Mouse (Mus musculus) MEL (cell line): ENCODE results near the gene Cep112. TPM values are rescaled to one million over a fixed set of nuclear protein-coding genes. Genes with fewer than 3 reads are reported as not detected.

Source experiments
- DNase-seq: peaks from one replicate; pipeline ENCODE4 v3.0.0; 2011; ENCODE audit warnings: low read depth, low spot score
- H3K27ac ChIP-seq: 2 replicates; pipeline ENCODE4 v1.5.1; 2012; ENCODE audit warnings: low read depth, mild to moderate bottlenecking, control low read depth, low read length, moderate library complexity; ENCODE audit not compliant: control insufficient read depth
- H3K27me3 ChIP-seq, 2 experiments: fragments of 150-350 bp in 1 of 2; sonication (generic) in 1 of 2; 2 replicates each; pipeline ENCODE4 v1.6.1; 2012; ENCODE audit warnings: low read length in 2 of 2, mild to moderate bottlenecking in 2 of 2, improper control_type of control experiment in 1 of 2, moderate library complexity in 1 of 2; ENCODE audit not compliant: insufficient read depth in 2 of 2, control insufficient read depth in 1 of 2
- H3K36me3 ChIP-seq, 2 experiments: 2 replicates each; pipeline ENCODE4 v1.6.1; 2012 to 2014; ENCODE audit warnings: low read length in 2 of 2, improper control_type of control experiment in 1 of 2, inconsistent platforms in 1 of 2, mild to moderate bottlenecking in 1 of 2; ENCODE audit not compliant: insufficient read depth in 2 of 2, control insufficient read depth in 1 of 2
- H3K4me1 ChIP-seq, 2 experiments: fragments of 150-350 bp in 1 of 2; sonication (generic) in 1 of 2; 2 replicates each; pipeline ENCODE4 v1.6.1; 2012; ENCODE audit warnings: low read length in 2 of 2, improper control_type of control experiment in 1 of 2, mild to moderate bottlenecking in 1 of 2; ENCODE audit not compliant: insufficient read depth in 2 of 2, control insufficient read depth in 1 of 2
- H3K4me3 ChIP-seq, 2 experiments: fragments of 150-350 bp in 1 of 2; sonication (generic) in 1 of 2; 2 replicates each; pipeline ENCODE4 v1.5.1; 2012; ENCODE audit warnings: low read depth in 2 of 2, low read length in 2 of 2, mild to moderate bottlenecking in 2 of 2, moderate library complexity in 2 of 2, control low read depth in 1 of 2, improper control_type of control experiment in 1 of 2; ENCODE audit not compliant: control insufficient read depth in 1 of 2, insufficient read depth in 1 of 2
- H3K79me2 ChIP-seq: 2 replicates; pipeline ENCODE4 v1.6.1; 2012; ENCODE audit warnings: mild to moderate bottlenecking, low read length, moderate library complexity; ENCODE audit not compliant: control insufficient read depth, poor library complexity, insufficient read depth
- H3K9ac ChIP-seq: 2 replicates; pipeline ENCODE4 v1.6.1; 2012; ENCODE audit warnings: low read depth, mild to moderate bottlenecking, control low read depth, low read length, moderate library complexity; ENCODE audit not compliant: control insufficient read depth, poor library complexity, severe bottlenecking
- H3K9me3 ChIP-seq: fragments of 150-350 bp; sonication (generic); replicated peaks from 2 replicates; pipeline ENCODE4 v1.6.1; 2012; ENCODE audit warnings: mild to moderate bottlenecking, low read length, improper control_type of control experiment, moderate library complexity; ENCODE audit not compliant: insufficient read depth
- CHD1 ChIP-seq: IDR thresholded peaks from 2 replicates; pipeline ENCODE4 v1.6.1; 2012; ENCODE audit warnings: low read depth, mild to moderate bottlenecking, inconsistent platforms, low read length, improper control_type of control experiment
- CHD2 ChIP-seq: IDR thresholded peaks from 2 replicates; pipeline ENCODE4 v1.6.1; 2011; ENCODE audit warnings: low read length, improper control_type of control experiment
- CTCF ChIP-seq, 3 experiments: IDR thresholded peaks in 2 of 3; conservative IDR thresholded peaks in 1 of 3; 2 replicates each; pipeline ENCODE4 v1.5.1; 2011 to 2012; ENCODE audit warnings: low read length in 3 of 3, low read depth in 2 of 3, mild to moderate bottlenecking in 2 of 3, improper control_type of control experiment in 1 of 3, inconsistent platforms in 1 of 3, mixed read lengths in 1 of 3, moderate library complexity in 1 of 3; ENCODE audit not compliant: control insufficient read depth in 1 of 3, insufficient read depth in 1 of 3, poor library complexity in 1 of 3, severe bottlenecking in 1 of 3
- E2F4 ChIP-seq: IDR thresholded peaks from 2 replicates; pipeline ENCODE4 v1.6.1; 2011; ENCODE audit warnings: low read depth, low read length, improper control_type of control experiment, borderline replicate concordance
- ELF1 ChIP-seq: IDR thresholded peaks from 2 replicates; pipeline ENCODE4 v1.6.1; 2014; ENCODE audit warnings: low read depth, mild to moderate bottlenecking, inconsistent platforms, low read length, improper control_type of control experiment, moderate library complexity
- ETS1 ChIP-seq: IDR thresholded peaks from 2 replicates; pipeline ENCODE4 v1.6.1; 2012; ENCODE audit warnings: low read depth, mild to moderate bottlenecking, inconsistent platforms, low read length, improper control_type of control experiment, moderate library complexity
- GABPA ChIP-seq: IDR thresholded peaks from 2 replicates; pipeline ENCODE4 v1.6.1; 2012; ENCODE audit warnings: low read depth, mild to moderate bottlenecking, inconsistent platforms, low read length, improper control_type of control experiment, moderate library complexity
- GATA1 ChIP-seq: IDR thresholded peaks from 2 replicates; pipeline ENCODE4 v1.6.1; 2011; ENCODE audit warnings: low read depth, low read length, improper control_type of control experiment
- HCFC1 ChIP-seq: IDR thresholded peaks from 2 replicates; pipeline ENCODE4 v1.6.1; 2012; ENCODE audit warnings: low read depth, mild to moderate bottlenecking, inconsistent platforms, low read length, improper control_type of control experiment, moderate library complexity
- JUND ChIP-seq: IDR thresholded peaks from 2 replicates; pipeline ENCODE4 v1.6.1; 2011; ENCODE audit warnings: low read depth, mild to moderate bottlenecking, improper control_type of control experiment, low read length
- KAT2A ChIP-seq: conservative IDR thresholded peaks from 2 replicates; pipeline ENCODE4 v1.6.1; 2012; ENCODE audit warnings: low read depth, low read length, improper control_type of control experiment, inconsistent platforms
- MAZ ChIP-seq: IDR thresholded peaks from 2 replicates; pipeline ENCODE4 v1.6.1; 2012; ENCODE audit warnings: low read depth, mild to moderate bottlenecking, inconsistent platforms, low read length, improper control_type of control experiment
- MYB ChIP-seq: IDR thresholded peaks from 2 replicates; pipeline ENCODE4 v1.6.1; 2011; ENCODE audit warnings: mild to moderate bottlenecking, low read depth, low read length, improper control_type of control experiment
- MYC ChIP-seq: IDR thresholded peaks from 2 replicates; pipeline ENCODE4 v1.6.1; 2011; ENCODE audit warnings: low read depth, mild to moderate bottlenecking, low read length, improper control_type of control experiment, moderate library complexity
- POLR2A ChIP-seq, 2 experiments: IDR thresholded peaks; 2 replicates each; pipeline ENCODE4 v1.6.1; 2011 to 2012; ENCODE audit warnings: low read length in 2 of 2, mild to moderate bottlenecking in 2 of 2, control low read depth in 1 of 2, improper control_type of control experiment in 1 of 2, low read depth in 1 of 2, moderate library complexity in 1 of 2; ENCODE audit not compliant: control insufficient read depth in 1 of 2, insufficient read depth in 1 of 2, poor library complexity in 1 of 2
- POLR2AphosphoS2 ChIP-seq: IDR thresholded peaks from 2 replicates; pipeline ENCODE4 v1.6.1; 2011; ENCODE audit warnings: low read length, improper control_type of control experiment
- POLR2AphosphoS5 ChIP-seq: IDR thresholded peaks from 2 replicates; pipeline ENCODE4 v1.6.1; 2012; ENCODE audit warnings: low read depth, borderline replicate concordance, mild to moderate bottlenecking, inconsistent platforms, low read length, moderate library complexity, mixed read lengths
- RCOR1 ChIP-seq: IDR thresholded peaks from 2 replicates; pipeline ENCODE4 v1.6.1; 2012; ENCODE audit warnings: low read depth, mild to moderate bottlenecking, inconsistent platforms, low read length, improper control_type of control experiment
- TCF12 ChIP-seq: IDR thresholded peaks from 2 replicates; pipeline ENCODE4 v1.6.1; 2014; ENCODE audit warnings: low read depth, mild to moderate bottlenecking, inconsistent platforms, low read length, improper control_type of control experiment, moderate library complexity
- UBTF ChIP-seq: IDR thresholded peaks from 2 replicates; pipeline ENCODE4 v1.6.1; 2012; ENCODE audit warnings: low read depth, mild to moderate bottlenecking, inconsistent platforms, low read length, improper control_type of control experiment, moderate library complexity, borderline replicate concordance; ENCODE audit not compliant: insufficient read depth
- USF1 ChIP-seq: IDR thresholded peaks from 2 replicates; pipeline ENCODE4 v1.6.1; 2014; ENCODE audit warnings: low read depth, mild to moderate bottlenecking, inconsistent platforms, low read length, improper control_type of control experiment, moderate library complexity
- ZC3H11A ChIP-seq: IDR thresholded peaks from 2 replicates; pipeline ENCODE4 v1.6.1; 2012; ENCODE audit warnings: low read depth, mild to moderate bottlenecking, inconsistent platforms, low read length, improper control_type of control experiment
- ZKSCAN1 ChIP-seq: IDR thresholded peaks from 2 replicates; pipeline ENCODE4 v1.6.1; 2012; ENCODE audit warnings: low read depth, mild to moderate bottlenecking, inconsistent platforms, low read length, improper control_type of control experiment, moderate library complexity
- polyA plus RNA-seq, 2 experiments: library from polyadenylated mRNA; stranded (reverse) in 1 of 2; unstranded in 1 of 2; fragments of >175 nt in 1 of 2; fragments of >200 nt in 1 of 2; gene quantifications; 2 replicates each; pipeline versions ENCODE4 v1.2.1 to v1.2.4; 2012; ENCODE audit warnings: low replicate concordance in 2 of 2, low read depth in 1 of 2; ENCODE audit not compliant: insufficient read length in 2 of 2, insufficient read depth in 1 of 2, missing spikeins in 1 of 2
- total RNA-seq: library from RNA; depleted of rRNA; stranded (reverse); fragments of 300-350 nt; gene quantifications from 2 replicates; pipeline ENCODE4 v1.2.3, GENCODE M21; 2012

Cep112 gene
- total and polyA plus RNA-seq, 3 experiments: 1.3 TPM; not detected in 2

DNA sequence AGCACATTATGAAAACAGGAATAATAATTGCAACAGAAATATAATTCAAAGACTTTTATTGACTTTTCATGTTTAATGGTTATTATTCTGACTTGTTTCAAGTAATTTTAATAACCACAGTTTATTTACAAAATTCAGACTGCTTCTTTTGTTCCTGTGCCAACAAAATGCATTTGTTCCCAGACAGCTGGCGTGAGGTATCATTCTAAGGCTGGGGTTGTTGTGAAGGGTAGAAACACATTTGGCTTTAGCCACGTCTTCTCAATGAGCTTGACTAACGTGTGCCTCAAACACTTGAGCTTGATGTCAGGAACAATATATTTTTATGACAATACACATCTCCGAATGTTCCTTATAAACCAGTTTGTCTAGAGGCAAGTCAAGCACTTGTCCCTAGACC, 396.8 kb downstream of the Cep112 start:
- Histone ChIP-seq H3K4me3 (no peak overlapping the region), H3K36me3 (no peaks in the 10 kb centered on the region), H3K27me3 (no peaks in the 10 kb centered on the region), H3K79me2 (no peaks in the 10 kb centered on the region), H3K27ac (no peak overlapping the region), H3K9me3 (no peaks in the 10 kb centered on the region), H3K4me1 (no peaks in the 10 kb centered on the region), H3K9ac (no peak overlapping the region)
- TF ChIP-seq ZKSCAN1 (no peak), JUND (no peak), TCF12 (no peak), CTCF (IDR thresholded peaks at IDR 0.05 in 2 of 3, conservative IDR thresholded peaks at IDR 0.05 in 1 of 3; ENCODE audit: control insufficient read depth in 1 of 3, insufficient read depth in 1 of 3, low read depth in 2 of 3, low read length in 3 of 3, poor library complexity in 1 of 3, severe bottlenecking in 1 of 3) (no peak), ELF1 (no peak), ZC3H11A (no peak), POLR2AphosphoS2 (no peak), ETS1 (no peak), USF1 (no peak), RCOR1 (no peak), POLR2AphosphoS5 (no peak), KAT2A (no peak), CHD1 (no peak), GABPA (no peak), POLR2A (IDR thresholded peaks at IDR 0.05; ENCODE audit: control insufficient read depth in 1 of 2, insufficient read depth in 1 of 2, low read depth in 1 of 2, low read length in 2 of 2, poor library complexity in 1 of 2) (no peak), UBTF (no peak), E2F4 (no peak), MAZ (no peak)
- DNase-seq: no peak

DNA sequence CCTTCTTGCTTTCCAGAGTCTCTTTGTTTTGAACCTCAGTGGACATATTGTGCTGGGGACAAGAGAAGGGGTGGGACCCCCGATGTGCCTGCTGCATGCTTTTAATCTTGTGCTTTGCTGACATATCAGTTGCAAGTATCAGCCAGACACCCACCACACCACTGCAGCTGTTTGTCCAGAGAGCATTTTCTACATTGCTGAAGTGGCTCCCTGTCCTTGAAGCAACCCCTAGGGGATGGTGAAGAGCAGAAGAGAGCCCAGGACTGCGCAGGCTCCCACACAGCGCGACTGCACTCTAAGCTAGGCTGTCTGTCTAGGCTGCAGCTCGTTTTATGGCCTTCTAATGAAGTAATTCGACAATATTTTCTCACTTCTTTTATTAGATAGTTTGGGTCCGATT, 397.3 kb downstream of the Cep112 start:
- Histone ChIP-seq H3K79me2 (no peaks in the 10 kb centered on the region), H3K27ac (no peak overlapping the region), H3K27me3 (no peaks in the 10 kb centered on the region), H3K4me3 (no peak overlapping the region)
- TF ChIP-seq CHD2: no peak
- no peak for TF ChIP-seq ETS1
- no peak for TF ChIP-seq HCFC1
- TF ChIP-seq MYC: no peak
- no peak for TF ChIP-seq GATA1
- TF ChIP-seq POLR2AphosphoS2: no peak
- no peak for TF ChIP-seq CTCF (IDR thresholded peaks at IDR 0.05 in 2 of 3, conservative IDR thresholded peaks at IDR 0.05 in 1 of 3; ENCODE audit: control insufficient read depth in 1 of 3, insufficient read depth in 1 of 3, low read depth in 2 of 3, low read length in 3 of 3, poor library complexity in 1 of 3, severe bottlenecking in 1 of 3)
- no peak for TF ChIP-seq MYB
- TF ChIP-seq, all 39 proteins: peak for 0
- Histone ChIP-seq H3K9ac (no peak overlapping the region), H3K36me3 (no peaks in the 10 kb centered on the region), H3K4me1 (no peaks in the 10 kb centered on the region), H3K9me3 (no peaks in the 10 kb centered on the region)
- DNase-seq: no peak
